ENCODE assay signal across 18 mouse cellular contexts in genomic region chr3:84686799-84687487, GRCm38 (mm10). TPM values are rescaled to one million over a fixed set of nuclear protein-coding genes. Genes with fewer than 3 reads are reported as not detected.
DNase-seq lines count a peak whose midpoint lies in the region; ATAC-seq and TF ChIP-seq lines count a peak whose summit lies in the region.
"Had no signal": no experiment of that assay in that cellular context is flagged by ENCODE, and none has a peak within 500 bp of the region (broad histone marks: within the 10 kb centered on the region; RNA-seq: fewer than 3 reads in every experiment).

No protein-coding gene starts in this region.

- dilution Hi-C loops in CH12.LX (cut with MboI; ENCODE audit: extremely low pct_ligation_motif_present, extremely low pct_unique_long_range_greater_than_20kb, low sequenced_read_pairs): no loop called here

- TF ChIP-seq EP300 in CH12.LX (IDR thresholded peaks at IDR 0.05; ENCODE audit: low read length): no peak

- in situ Hi-C loops in CH12.LX (cut with MboI; ENCODE audit: low pct_ligation_motif_present, low pct_unique_long_range_greater_than_20kb, low sequenced_read_pairs): loop anchor here (5.0 kb wide), 1 partner anchor 35 kb away; no protein-coding TSS in a partner anchor

- peaks cover 6% of the 10 kb centered on the region for H3K79me2 ChIP-seq in CH12.LX (replicated peaks; ENCODE audit: control insufficient read depth, extremely low read depth, insufficient read depth, poor library complexity, severe bottlenecking)

- H3K36me3 ChIP-seq in kidney, embryonic 14.5 days (ENCODE audit: control insufficient read depth, insufficient read depth, low read length): no peaks in the 10 kb centered on the region
- H3K36me3 ChIP-seq in CH12.LX (replicated peaks in 1 of 2; ENCODE audit: control insufficient read depth in 1 of 2, insufficient read depth in 1 of 2, low read length in 1 of 2): peaks cover 42 to 52% of the 10 kb centered on the region in 2 experiments
- no peaks in the 10 kb centered on the region for H3K36me3 ChIP-seq in thymus, adult 2 months (ENCODE audit: control insufficient read depth, insufficient read depth, low read length)
- H3K36me3 ChIP-seq: heart, embryonic 12.5 days; limb, embryonic 13.5 days had no signal

- WGBS in kidney, embryonic 14.5 days: 68% methylated on average over 7 of the region's 7 CpGs
- 77% methylated on average over 7 of the region's 7 CpGs for WGBS in thymus, adult 2 months

- no peaks in the 10 kb centered on the region for H3K27me3 ChIP-seq in kidney, embryonic 14.5 days (ENCODE audit: control insufficient read depth, insufficient read depth, low read length)
- H3K27me3 ChIP-seq in CH12.LX (replicated peaks): no peaks in the 10 kb centered on the region
- no peaks in the 10 kb centered on the region for H3K27me3 ChIP-seq in thymus, adult 2 months (ENCODE audit: control insufficient read depth, insufficient read depth, low read length)
- H3K27me3 ChIP-seq: heart, embryonic 12.5 days had no signal

- no peak overlapping the region for H3K4me3 ChIP-seq in kidney, embryonic 14.5 days (ENCODE audit: low read length)
- peak overlapping the region in 1 of 3 experiments; percentile 19 for H3K4me3 ChIP-seq in CH12.LX (replicated peaks in 1 of 3; ENCODE audit: low read depth in 2 of 3, low read length in 2 of 3, poor library complexity in 1 of 3)
- H3K4me3 ChIP-seq in thymus, adult 2 months (ENCODE audit: control insufficient read depth, insufficient read depth, low read length): no peak overlapping the region
- H3K4me3 ChIP-seq: heart, embryonic 12.5 days; limb, embryonic 13.5 days; megakaryocyte, embryonic 14.5 days had no signal

- no peak overlapping the region for H3K27ac ChIP-seq in kidney, embryonic 14.5 days (ENCODE audit: low read depth, low read length)
- H3K27ac ChIP-seq in CH12.LX (ENCODE audit: insufficient read depth, low read depth): peak overlapping the region; percentile 96
- no peak overlapping the region for H3K27ac ChIP-seq in thymus, adult 2 months (ENCODE audit: control insufficient read depth, insufficient read depth, low read length)
- H3K27ac ChIP-seq: limb, embryonic 13.5 days had no signal

- no peak overlapping the region for H3K4me2 ChIP-seq in kidney, embryonic 14.5 days (replicated peaks; ENCODE audit: low read depth, low read length)
- 0 out of 2 replicates have a peak overlapping the region, but pooled peaks have one; percentile 4 for H3K4me2 ChIP-seq in CH12.LX (ENCODE audit: insufficient read depth, low read depth, poor library complexity, severe bottlenecking)
- H3K4me2 ChIP-seq: heart, embryonic 12.5 days; limb, embryonic 13.5 days had no signal

- no peak for TF ChIP-seq POLR2A in CH12.LX (IDR thresholded peaks at IDR 0.05; ENCODE audit: low read depth, low read length)
- no peak for TF ChIP-seq POLR2A in thymus, adult 2 months (IDR thresholded peaks at IDR 0.05; ENCODE audit: control insufficient read depth, extremely low read depth, insufficient read depth, low read length, poor library complexity)

- H3K9ac ChIP-seq in kidney, embryonic 14.5 days (ENCODE audit: low read depth, low read length): no peak overlapping the region
- no peak overlapping the region for H3K9ac ChIP-seq in CH12.LX (ENCODE audit: insufficient read depth, low read depth)
- H3K9ac ChIP-seq: heart, embryonic 12.5 days; limb, embryonic 13.5 days; liver, postnatal 0 days had no signal

- ATAC-seq in CD4-positive, CD25-positive, alpha-beta regulatory T cell, adult 4 months: no peak
- 0 out of 2 replicates have a peak, but pooled peaks have one; percentile 39 for ATAC-seq in kidney, embryonic 14.5 days (ENCODE audit: low FRiP score, low TSS enrichment)
- ATAC-seq in granulocyte monocyte progenitor cell, adult 5-6 weeks (replicated peaks; ENCODE audit: poor library complexity, severe bottlenecking): peak; percentile 75
- ATAC-seq: liver, postnatal 0 days had no signal

- no peaks in the 10 kb centered on the region for H3K4me1 ChIP-seq in kidney, embryonic 14.5 days (ENCODE audit: control insufficient read depth, insufficient read depth, low read length)
- peaks cover 57 to 93% of the 10 kb centered on the region in 2 experiments for H3K4me1 ChIP-seq in CH12.LX (ENCODE audit: control insufficient read depth in 1 of 2, insufficient read depth in 2 of 2)
- peaks cover 11% of the 10 kb centered on the region for H3K4me1 ChIP-seq in thymus, adult 2 months (replicated peaks; ENCODE audit: control insufficient read depth, insufficient read depth, low read length)
- H3K4me1 ChIP-seq: limb, embryonic 13.5 days had no signal

- H3K9me3 ChIP-seq in kidney, embryonic 14.5 days (ENCODE audit: control insufficient read depth, low read length): no peaks in the 10 kb centered on the region
- no peaks in the 10 kb centered on the region for H3K9me3 ChIP-seq in CH12.LX (replicated peaks; ENCODE audit: low read length)
- H3K9me3 ChIP-seq: heart, embryonic 12.5 days; limb, embryonic 13.5 days; megakaryocyte, embryonic 14.5 days had no signal

- TF ChIP-seq RAD21 in CH12.LX (IDR thresholded peaks at IDR 0.05; ENCODE audit: low read depth, low read length): no peak

- peak; percentile 41 for DNase-seq in CD4-positive, CD25-positive, alpha-beta regulatory T cell, adult 2 months (ENCODE audit: low read depth, low spot score)
- no peak for DNase-seq in kidney, postnatal 10 days
- no peak for DNase-seq in CH12.LX (ENCODE audit: extremely low read depth)
- DNase-seq in cerebellum, adult 18-20 months: no peak
- no peak for DNase-seq in thymus, adult 2 months
- DNase-seq: adrenal gland, postnatal 10 days; cerebellum, postnatal 10 days; gastrocnemius, postnatal 25 days; heart, postnatal 36 days; kidney, adult 2 months; liver, postnatal 0 days; thymus, postnatal 4 days had no signal

- TF ChIP-seq CTCF in CH12.LX (conservative IDR thresholded peaks at IDR 0.05 in 1 of 2, IDR thresholded peaks at IDR 0.05 in 1 of 2; ENCODE audit: low read depth in 2 of 2, low read length in 2 of 2): no peak
- no peak for TF ChIP-seq CTCF in thymus, adult 2 months (IDR thresholded peaks at IDR 0.05; ENCODE audit: borderline replicate concordance, control insufficient read depth, extremely low read depth, insufficient read depth, low read length, poor library complexity)

TF ChIP-seq in CH12.LX, 34 proteins besides CTCF, POLR2A, EP300 and RAD21:
- TF ChIP-seq UBTF (IDR thresholded peaks at IDR 0.05; ENCODE audit: low read depth, low read length): 0 out of 2 replicates have a peak, but pooled peaks have one; percentile 15
- peak; percentile 12; the same call in 1 of the 2 replicates for TF ChIP-seq CHD1 (IDR thresholded peaks at IDR 0.05; ENCODE audit: low read depth, low read length)
- no peak for TF ChIP-seq MAX (IDR thresholded peaks at IDR 0.05; ENCODE audit: low read length)

RNA-seq across cellular contexts. Expression of gene Tmem154, which starts 21.0 kb away (rescaled TPM):
- polyA plus RNA-seq in CD4-positive, CD25-positive, alpha-beta regulatory T cell, adult 4 months (2017; shearing (Covaris generic)): 100 to 1,000 TPM; 140 to 141 TPM
- 0.38 and 0.60 TPM in 2 replicates for polyA plus RNA-seq in kidney, embryonic 14.5 days (2014; fragmentation: Nextera tagmentation; extraction: Ambion mirVana)
- 38.6 and 42.8 TPM in 2 replicates for total RNA-seq in CH12.LX (2012; rRNA removed)
- 57.1 and 57.7 TPM in 2 replicates for total RNA-seq in CH12.LX (2014; rRNA removed)
- 81.6 and 91.5 TPM in 2 replicates for polyA plus RNA-seq in CH12.LX (2012; ENCODE audit: insufficient read length, low read depth)
- 4.8 and 7.6 TPM in 2 replicates for total RNA-seq in granulocyte monocyte progenitor cell, adult 5-6 weeks (2014; fragmentation: Nextera tagmentation)
- 4.3 and 4.8 TPM in 2 replicates for total RNA-seq in granulocyte monocyte progenitor cell, adult 5-6 weeks (2017)
- polyA plus RNA-seq in thymus, adult 2 months (2012; rRNA removed): 12.4 and 14.4 TPM in 2 replicates
